Mouse (Mus musculus) ovary, postnatal 14 days (tissue): ENCODE data around the gene Pcsk4.

Experiments used
- DNase-seq: peaks from one replicate; pipeline ENCODE4 v3.0.0; 2022; ENCODE audit warnings: low spot score

Gene Pcsk4

DNA sequence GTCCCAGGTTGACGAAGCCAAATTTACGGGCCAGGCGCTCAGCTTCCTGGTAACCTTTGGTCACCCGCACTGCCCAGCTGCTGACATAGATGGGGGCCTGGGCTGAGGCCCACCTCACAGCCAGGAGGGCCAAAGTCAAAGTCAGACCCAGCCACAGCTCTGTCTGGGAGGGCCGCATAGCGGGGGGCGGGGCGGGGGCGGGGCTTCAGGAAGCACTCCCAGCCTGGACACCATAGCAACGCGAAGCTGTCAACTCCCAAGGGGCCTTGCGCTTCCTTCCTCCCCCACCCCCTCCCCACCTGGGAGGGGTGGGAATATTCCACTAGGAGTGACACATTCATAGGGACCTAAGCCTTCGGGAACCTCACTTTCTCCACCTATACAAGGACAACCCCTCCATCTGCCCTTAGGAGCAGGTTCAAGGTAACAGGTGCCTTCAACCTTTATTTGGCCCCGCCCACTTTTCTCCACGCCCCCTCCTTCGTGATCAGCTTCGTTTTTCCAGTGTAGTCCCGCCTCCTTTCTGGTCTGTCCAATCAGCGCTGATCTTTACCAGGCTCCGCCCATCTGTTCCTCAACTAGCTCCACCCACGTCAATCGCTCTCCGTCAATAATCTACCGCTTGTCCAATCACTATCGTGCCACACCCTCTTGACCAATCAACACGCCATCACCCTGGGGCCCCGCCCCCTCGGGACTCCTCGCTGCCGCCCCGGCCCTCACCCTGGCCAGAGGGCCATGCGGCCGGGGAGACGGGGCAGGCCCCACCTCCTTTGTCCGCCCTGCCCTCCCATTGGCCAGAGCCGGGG lies at the start of gene Pcsk4, which contains the start of gene Reep6:
Gene Pcsk4, minus strand, starts transcription at position 226 of the 809 bp plus-strand sequence.
Gene Reep6, plus strand, starts transcription at position 681 of the 809 bp plus-strand sequence.
- peak; percentile 95 for DNase-seq

DNA sequence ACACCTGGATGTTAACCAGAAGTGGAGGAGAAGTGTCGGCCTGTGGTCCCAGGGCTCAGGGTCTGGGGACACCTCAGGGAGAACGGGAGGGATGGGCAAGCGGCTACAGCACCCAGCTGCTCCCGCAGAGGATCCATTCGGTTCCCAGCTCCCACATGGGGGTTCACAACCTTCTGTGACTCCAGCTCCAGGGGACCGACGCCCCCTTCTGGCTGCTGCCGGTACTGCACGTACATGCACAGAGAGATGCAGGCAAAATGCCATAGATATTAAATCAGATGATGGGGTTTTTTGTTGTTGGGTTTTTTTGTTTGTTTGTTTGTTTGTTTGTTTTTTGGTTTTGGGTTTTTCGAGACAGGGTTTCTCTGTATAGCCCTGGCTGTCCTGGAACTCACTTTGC lies 48.4 kb upstream of the Pcsk4 start:
- DNase-seq, result no peak

DNA sequence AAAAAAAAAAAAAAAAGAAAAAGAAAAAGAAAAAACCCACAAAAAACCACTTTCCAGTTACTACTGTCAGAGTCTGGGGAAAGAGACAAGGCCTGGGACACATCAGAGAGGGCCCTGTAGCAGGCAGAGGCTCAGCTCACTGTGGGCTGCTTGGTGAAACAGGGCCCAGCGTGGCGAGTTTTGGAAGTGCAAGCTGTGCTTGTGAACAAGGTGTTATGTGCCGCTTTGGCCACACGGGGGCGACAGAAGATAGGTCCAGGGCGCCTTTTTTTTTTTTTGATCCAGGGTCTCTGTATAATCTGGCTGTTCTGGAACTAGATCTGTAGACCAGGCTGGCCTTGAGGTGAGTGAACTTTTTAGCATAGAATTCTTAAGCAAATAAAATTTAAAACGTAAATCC lies 46.9 kb upstream of the Pcsk4 start:
- peak; percentile 95 for DNase-seq

DNA sequence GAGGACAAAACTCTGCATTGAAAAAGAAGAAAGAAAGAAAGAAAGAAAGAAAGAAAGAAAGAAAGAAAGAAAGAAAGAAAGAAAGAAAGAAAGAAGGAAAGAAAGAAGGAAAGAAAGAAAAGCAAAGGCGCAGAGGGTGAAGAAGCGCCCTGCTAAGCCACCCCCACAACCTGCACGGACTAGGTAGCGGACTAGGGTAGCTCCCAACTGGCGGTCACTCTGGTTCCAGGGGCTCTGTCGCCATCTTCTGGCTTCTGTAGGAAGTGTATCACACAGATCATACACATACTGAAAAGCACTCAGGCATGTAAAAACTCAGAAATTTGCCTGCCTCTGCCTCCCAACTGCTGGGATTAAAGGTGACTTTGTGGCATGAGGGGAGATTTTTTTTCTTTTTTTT lies 44.8 kb upstream of the Pcsk4 start:
- DNase-seq, result peak; percentile 74

DNA sequence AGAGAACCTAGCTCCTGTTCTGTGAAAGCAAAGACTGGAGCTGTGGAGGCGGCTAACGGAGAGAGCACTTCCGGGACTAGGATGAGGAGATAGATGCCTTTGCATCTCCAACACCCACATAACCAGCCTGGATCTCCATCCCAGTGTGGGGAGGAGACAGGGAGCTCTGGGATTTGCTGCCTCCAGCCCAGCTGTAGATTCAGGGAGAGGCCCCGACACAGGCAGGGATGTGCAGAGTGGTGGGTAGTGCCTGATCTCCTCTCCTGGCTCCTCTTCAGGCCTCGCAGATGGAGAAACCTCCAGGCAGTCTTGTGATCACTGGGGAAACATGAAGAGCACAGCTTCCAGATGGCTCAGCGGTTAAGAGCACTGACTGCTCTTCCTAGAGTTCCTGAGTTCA lies 43.4 kb upstream of the Pcsk4 start:
- no peak for DNase-seq

DNA sequence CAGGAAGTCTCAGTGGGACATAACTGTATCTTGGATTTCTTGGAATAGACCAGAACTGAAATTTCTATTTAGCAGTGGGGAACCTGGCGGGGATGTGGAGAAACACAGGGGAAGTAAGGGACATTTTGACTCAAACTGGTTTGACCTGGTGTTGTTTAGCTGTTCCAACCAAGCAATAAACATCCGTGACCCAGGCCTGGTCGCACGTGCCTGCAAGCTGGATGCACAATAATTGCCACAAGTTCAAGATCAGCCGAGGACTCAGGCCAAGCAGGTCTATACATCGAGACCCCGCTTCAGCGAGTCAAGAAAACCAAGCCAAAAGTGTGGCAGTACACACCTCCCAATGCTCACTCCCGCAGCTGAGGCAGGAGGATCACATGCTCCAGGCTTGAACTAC lies 42.7 kb upstream of the Pcsk4 start:
- DNase-seq, result no peak

DNA sequence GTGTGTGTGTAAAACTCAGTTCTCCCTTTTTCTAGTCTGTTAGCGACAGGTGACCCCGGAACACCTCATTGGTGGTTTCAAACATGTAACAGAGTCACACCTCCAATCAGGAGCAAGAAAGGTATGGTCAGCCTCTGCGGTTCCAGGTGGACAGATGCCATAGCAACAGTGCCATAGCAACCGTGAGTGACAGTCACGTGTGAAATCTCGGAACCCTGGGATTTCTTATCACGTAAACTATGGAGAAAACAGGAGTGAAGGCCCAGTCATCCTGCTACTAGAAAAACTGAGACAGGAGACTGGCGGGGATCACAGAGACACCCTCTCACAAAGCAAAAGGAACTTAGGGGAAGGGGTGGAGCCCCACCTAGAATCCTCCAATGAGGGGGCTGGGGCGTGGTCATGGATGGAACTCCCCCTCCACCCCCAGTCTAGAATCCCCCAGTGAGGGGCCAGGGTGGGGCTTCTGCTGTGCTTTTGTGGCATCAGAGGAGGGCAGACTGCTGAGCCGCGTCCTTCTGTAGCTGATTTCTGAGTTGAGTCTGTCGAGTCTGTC lies 42.2 kb upstream of the Pcsk4 start:
- peak; percentile 42 for DNase-seq

DNA sequence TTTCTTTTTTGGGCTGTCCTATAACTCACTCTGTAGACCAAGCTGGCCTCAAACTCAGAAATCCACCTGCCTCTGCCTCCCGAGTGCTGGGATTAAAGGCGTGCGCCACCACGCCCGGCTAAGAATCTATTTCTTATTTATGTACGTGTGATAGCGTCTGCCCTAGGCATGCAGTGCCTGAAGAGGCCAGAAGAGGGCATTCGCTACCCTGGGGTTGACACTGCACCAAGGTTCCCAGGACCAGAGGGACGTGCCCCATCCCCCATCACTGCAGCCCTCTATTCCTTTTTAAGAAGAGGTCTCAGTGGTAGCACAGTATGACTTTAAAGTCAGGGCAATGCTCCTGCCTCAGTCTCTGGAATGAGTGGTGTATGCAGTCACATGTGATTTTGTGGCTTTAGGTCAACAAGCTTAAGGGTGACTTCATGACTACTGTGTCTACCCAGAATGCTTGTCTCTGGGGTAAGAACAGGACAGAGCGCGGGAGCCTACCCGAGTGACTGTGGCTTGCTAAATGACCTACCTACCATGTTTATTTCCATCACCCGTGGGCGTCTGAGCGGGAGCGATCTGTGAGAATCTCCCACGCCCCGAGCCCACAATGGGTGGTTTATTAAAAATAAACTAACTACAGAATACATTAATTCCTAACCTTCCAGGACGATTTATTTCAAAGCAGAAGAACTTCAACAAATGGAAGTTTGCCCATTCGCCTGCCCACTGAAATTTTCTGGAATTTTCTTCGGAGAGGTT lies 40.9 kb upstream of the Pcsk4 start:
- no peak for DNase-seq

DNA sequence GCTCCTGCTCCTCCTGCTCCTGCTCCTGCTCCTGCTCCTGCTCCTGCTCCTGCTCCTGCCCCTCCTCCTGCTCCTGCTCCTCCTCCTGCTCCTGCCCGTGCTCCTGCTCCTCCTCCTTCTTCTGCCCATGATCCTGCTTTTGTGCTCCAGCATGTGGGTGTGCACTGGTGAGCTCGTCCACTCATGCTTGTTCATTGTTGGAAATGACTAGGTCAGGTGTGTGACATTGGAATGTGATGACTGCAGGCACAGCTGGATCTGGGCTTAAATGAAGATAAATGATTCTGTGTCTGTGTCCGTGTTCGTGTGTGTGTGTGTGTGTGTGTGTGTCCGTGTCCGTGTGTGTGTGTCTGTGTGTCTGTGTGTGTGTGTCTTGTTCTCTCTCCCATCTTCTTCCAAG lies 39.1 kb upstream of the Pcsk4 start:
- no peak for DNase-seq

DNA sequence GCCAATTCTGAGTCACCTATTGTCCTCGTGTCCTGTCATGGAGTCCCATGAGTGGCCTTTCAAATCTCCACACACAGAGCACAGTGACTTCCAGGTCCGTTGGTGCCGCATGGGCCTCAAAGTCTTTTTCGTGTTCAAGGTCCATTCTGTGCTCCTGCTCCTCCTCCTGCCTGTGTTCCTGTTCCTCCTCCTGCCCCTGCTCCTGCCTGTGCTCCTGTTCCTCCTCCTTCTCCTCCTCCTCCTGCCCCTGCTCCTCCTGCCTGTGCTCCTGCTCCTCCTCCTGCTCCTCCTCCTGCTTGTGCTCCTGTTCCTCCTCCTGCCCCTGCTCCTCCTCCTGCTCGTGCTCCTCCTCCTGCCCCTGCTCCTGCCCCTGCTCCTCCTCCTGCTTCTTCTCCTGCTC lies 38.7 kb upstream of the Pcsk4 start:
- DNase-seq, result no peak

DNA sequence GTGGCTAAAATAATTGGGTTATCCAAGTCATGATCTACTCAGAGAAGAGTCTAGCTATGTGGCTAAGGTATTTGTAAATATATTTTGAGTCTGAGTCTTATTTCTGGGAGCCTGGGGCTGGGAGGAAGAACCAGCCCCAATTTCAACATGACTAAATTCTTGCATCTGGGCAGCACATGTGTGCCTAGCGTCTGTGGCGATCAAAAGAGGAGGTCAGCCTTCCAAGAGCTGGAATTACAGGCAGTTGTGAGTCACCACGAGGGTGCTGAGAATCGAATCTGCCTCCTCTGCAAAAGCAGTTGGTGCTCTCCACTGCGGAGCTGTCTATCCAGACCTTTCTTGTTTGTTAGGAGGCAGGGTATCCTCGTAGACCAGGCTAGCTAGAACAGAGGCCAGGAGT lies 36.4 kb upstream of the Pcsk4 start:
- DNase-seq, result no peak

DNA sequence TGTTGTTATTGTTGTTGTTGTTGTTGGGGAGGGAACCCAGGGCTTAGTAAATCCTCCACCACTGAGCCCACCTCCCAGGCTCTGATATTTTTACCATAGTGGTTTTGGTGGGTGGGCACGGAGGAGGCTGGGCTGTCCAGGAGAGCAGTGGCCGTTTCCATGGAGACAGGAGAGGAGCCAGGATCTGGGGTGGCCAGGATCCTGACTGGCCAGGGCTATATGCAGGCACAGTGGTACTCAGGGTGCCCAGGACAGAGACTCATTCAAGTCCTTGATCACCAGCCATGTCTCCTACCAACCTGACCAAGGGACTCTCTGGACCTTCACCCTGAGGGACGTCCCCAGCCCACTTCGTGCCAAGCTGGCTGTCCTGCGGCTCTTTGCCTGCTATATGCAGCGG lies 34.4 kb upstream of the Pcsk4 start:
- DNase-seq, result no peak

DNA sequence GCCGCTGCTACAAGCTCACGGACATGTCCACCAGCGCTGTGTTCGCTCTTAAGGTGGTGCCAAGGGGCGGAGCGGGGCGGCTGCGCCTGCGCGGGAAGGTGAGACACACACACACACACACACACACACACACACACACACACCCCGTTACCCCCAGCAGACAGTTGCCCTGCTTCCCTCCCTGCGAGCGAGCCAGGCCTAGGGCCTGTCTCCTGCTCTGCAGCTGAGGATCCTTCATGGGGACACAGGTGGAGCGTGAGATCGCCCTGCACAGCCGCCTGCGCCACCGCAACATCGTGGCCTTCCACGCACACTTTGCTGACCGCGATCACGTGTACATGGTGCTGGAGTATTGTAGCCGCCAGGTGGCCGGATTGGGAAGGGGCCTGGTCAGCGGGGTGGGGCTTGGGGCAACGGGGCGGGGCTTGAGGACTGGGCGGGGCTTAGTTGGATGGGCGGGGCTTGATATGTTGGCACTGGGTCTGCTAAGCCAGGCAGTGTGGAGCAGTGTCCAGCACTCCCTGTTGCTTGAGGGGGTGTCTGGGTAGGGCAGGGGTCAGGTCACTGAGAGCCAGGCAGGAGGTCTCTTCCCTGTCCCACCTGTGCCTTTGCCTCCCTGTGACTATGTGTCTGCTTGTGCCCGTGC lies 28.8 kb upstream of the Pcsk4 start:
- peak; percentile 47 for DNase-seq

DNA sequence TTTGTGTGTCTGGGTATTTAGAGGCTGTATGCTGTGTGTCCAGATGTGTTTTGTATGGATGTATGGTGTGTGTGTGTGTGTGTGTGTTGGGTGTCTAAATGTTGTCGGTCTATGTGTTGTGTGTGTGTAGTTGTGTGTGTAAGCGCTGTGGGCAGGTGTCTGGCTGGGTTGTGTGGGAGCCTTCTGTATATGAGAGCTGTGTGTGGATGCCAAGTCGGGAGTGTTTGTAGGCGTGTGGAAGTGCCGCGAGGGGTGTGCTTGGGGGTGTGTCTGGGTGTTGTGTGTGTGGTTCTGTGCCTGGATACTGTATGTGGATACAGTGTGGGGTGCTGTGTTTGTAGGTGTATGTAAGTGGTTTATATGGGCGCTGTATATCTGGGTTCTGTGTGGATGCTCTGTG lies 28.0 kb upstream of the Pcsk4 start:
- no peak for DNase-seq

DNA sequence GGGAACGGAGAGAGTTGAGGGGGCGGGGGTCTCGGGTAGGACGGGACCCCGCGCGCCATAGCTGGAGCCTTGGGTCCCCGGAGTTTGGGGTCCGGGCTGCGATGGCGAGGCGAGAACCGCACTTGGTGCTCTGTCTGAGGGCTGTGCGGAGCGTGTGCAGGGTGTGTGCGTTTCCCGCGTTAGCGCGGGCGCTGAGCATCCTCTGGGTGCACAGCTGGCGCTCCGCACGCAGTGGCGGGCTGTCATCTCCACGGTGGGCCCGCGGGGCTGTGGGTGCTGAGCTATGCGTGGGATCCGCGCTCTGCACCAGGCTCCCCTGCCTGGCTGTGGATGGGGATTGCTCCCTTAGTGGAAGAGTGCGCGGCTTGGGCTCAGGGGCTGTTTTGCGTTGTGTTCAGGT lies 27.4 kb upstream of the Pcsk4 start:
- no peak for DNase-seq

DNA sequence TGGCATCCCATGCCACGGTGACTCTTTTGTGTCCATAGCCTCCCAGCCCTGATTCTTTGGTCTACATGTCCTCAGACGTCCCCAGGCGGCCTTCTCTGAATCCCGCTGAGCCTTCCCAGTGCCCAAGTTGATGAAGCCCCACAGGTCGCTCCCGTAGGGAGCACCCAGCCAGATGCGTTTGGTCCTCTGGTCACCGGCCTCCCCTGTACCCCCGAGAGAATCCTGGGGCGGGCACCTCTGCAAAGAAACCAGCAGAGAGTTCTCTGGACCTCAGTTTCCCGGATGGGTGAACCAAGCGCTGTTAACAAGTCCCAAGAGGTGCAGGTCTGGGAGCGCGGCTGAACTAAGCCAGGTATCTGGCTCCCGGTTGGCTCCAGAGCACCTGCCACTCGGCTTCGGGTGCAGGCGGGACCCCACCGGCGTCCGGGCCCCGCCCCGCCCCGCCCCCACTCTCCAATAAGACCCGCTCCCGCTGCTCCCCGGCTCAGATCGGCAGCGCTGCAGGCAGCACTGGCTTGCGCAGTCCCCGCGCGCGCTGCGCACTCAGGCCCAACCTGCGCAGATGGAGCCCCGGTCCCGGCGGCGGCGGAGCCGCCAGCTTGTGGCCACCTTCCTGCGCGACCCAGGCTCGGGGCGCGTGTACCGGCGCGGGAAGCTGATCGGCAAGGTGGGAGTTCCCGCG lies 26.8 kb upstream of the Pcsk4 start, which contains the start of gene Plk5:
Gene Plk5, plus strand, starts transcription at position 459 of the 682 bp plus-strand sequence.
- no peak for DNase-seq

DNA sequence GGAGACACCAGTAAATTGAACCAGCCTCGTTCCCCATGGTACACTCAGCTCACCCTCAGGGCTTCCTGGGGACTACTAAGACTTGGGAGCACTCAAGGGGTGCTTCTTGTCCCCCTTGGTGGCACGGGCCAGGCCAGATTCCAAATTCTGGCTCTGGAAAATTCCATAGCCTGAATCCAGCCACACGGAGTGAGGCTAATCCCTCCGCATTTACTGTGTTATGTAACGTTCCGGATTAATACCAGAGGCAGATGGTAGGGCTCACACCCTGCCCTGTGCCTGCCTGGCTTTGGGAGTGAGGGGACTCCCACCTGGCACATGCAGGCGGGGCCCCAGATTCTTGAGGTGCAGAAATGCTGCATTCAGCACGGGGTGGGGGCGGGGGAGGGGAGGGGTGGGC lies 26.1 kb upstream of the Pcsk4 start:
- DNase-seq, result no peak

DNA sequence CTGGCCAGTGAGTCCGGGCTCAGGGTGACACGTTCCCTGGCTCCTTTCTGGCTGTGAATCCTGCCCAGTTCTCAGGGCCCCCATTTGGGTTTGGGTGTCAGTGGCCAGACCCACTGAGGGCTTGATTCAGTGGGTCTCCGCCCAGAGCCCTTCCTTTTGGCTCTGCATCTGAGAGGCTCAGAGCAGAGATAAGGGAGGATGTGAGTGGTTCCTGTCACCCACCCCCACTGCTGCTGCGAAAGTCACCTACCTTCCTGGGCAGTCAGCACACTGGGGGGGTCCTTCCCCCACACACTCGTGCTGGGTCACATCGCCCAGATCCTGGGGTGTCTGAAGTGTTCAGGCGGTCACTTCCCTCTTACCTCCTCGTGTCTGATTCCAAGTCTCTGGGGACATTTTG lies 23.4 kb upstream of the Pcsk4 start:
- DNase-seq, result no peak

DNA sequence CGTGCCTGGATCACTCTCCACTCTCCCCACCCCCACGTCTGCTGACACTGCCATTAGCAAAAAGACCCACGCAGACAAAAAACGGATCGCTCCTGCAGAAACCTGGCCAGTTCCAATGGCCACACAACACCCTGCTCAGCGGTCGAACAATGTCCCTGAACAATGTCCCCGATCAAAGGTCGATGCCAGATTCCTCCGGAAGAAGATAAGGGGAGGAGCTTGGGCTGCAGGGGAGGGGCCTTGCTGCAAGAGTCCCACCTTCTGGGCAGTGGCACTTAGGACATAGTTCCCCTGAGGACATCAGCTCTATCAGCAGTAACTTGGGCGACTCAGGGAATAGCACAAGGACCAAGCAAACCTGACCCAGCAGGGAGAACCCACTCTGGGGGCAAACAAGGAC lies 22.6 kb upstream of the Pcsk4 start:
- DNase-seq, result no peak

DNA sequence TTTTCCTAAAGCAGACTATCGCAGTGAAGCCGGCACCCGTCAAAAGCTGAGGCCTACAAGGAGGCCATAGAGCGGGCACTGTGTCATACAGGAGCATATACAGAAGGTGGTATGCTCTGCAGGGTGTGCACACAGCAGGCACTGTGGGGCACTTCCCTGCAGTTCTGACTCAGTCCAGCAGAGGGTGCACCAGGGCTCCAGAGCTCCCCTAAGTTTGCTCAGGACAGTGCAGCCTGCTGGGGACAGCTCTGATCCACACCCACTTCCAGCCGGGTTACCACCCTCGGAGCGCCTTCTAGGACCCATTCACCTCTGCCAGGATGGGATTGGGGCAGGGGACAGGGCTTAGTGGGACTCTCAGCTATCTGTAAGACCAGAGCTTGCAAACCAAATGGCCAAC lies 21.0 kb upstream of the Pcsk4 start:
- DNase-seq, result peak; percentile 91

DNA sequence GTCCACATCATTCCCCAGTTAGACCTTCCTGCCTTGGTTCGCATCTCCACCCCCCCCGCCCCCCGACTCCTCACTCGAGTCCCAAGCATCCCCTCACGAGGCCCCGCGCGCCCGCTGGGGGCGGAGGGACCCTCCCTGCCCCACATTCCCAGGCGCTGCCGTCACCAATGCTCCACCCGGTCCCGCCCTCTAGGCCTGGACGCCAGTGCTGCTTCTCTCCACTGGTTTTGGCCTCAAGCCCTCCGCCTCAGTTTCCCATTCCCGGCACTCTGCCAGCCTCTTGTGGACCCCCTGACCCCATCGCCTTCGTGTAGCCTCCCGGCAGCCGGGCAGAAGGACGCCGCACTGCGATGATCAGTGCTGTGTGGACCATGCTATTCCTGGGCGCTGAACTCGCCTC lies 19.7 kb upstream of the Pcsk4 start:
- DNase-seq, result no peak

DNA sequence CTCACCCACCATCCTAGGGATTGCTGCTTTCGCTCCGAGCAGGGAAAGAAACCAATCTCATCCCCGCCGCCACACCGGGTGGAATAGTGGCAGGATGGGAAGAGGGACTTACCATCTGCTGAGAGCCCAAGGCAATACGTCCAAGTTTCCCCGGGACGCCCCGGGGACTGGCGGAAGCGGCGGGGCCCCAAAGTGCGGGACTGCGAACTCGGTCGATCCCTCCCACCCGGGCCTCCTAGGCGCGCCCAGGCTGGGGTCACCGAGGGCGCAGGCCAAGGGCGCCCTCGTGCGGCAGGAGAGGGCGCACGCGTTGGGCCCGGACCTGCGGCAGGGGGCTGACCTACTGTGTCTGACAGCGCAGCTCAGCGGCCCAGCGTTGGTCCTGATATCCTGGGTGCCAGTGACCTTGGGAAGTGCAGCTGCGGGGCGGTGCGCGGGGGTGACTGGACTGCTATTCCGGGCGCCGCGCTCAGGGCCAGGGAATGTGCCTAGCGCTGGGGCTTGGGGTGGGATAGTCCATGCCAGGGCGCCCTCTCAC lies 19.0 kb upstream of the Pcsk4 start, which contains the start of gene Adamtsl5:
Gene Adamtsl5, minus strand, starts transcription at position 169 of the 538 bp plus-strand sequence.
- DNase-seq, result peak; percentile 49
